Mouse (Mus musculus) hindbrain, postnatal 0 days (tissue): ENCODE results near the gene Shank2. TPM values are rescaled to one million over a fixed set of nuclear protein-coding genes. Genes with fewer than 3 reads are reported as not detected.

ENCODE experiments used
- ATAC-seq: fragments of 200-750 bp; cut with Nextera tagmentation; 2 replicates; pipeline ENCODE4 v1.8.0; 2017; ENCODE audit warnings: mild to moderate bottlenecking, moderate TSS enrichment, moderate library complexity
- DNase-seq: peaks from one replicate; pipeline ENCODE4 v3.0.0-alpha.2; 2015; ENCODE audit warnings: low spot score
- H3K27ac ChIP-seq: fragments of 300-500 bp; sonication (generic); 2 replicates; pipeline ENCODE4 v1.5.1; 2014; ENCODE audit warnings: mild to moderate bottlenecking
- H3K27me3 ChIP-seq: fragments of 300-500 bp; sonication (generic); 2 replicates; pipeline ENCODE4 v1.6.1; 2014; ENCODE audit warnings: low read length, mixed read lengths; ENCODE audit not compliant: insufficient read depth
- H3K36me3 ChIP-seq: fragments of 300-500 bp; sonication (generic); 2 replicates; pipeline ENCODE4 v1.6.1; 2014; ENCODE audit warnings: low read length, mixed read lengths; ENCODE audit not compliant: insufficient read depth
- H3K4me1 ChIP-seq: fragments of 300-500 bp; sonication (generic); 2 replicates; pipeline ENCODE4 v1.6.1; 2014; ENCODE audit warnings: antibody characterized with exemption, low read length, mixed read lengths; ENCODE audit not compliant: insufficient read depth
- H3K4me2 ChIP-seq: fragments of 300-500 bp; sonication (generic); 2 replicates; pipeline ENCODE4 v1.6.1; 2014; ENCODE audit warnings: low read depth, mild to moderate bottlenecking, low read length, moderate library complexity, mixed read lengths
- H3K4me3 ChIP-seq: fragments of 300-500 bp; sonication (generic); 2 replicates; pipeline ENCODE4 v1.5.1; 2014; ENCODE audit warnings: low read length
- H3K9ac ChIP-seq: fragments of 300-500 bp; sonication (generic); replicated peaks from 2 replicates; pipeline ENCODE4 v1.6.1; 2014; ENCODE audit warnings: mild to moderate bottlenecking, low read length, moderate library complexity, mixed read lengths
- H3K9me3 ChIP-seq: fragments of 300-500 bp; sonication (generic); 2 replicates; pipeline ENCODE4 v1.6.1; 2016; ENCODE audit warnings: low read length, mixed read lengths
- CTCF ChIP-seq: IDR thresholded peaks from 2 replicates; pipeline ENCODE4 v1.5.1; 2016; ENCODE audit warnings: antibody characterized with exemption, control low read depth, low read depth
- WGBS: fragments of 180-500 bp; shearing (Covaris S2); extraction: QIAGEN DNeasy Blood & Tissue Kit; methylation state at CpG from one replicate; pipeline ENCODE4 v1.1.7; 2014; 5-methylcytosine and 5-hydroxymethylcytosine counted together
- polyA plus RNA-seq: library from polyadenylated mRNA; unstranded; fragments of >200 nt; fragmentation: Nextera tagmentation; extraction: Ambion mirVana; gene quantifications from 2 replicates; pipeline ENCODE4 v1.2.1, GENCODE M21; 2015
- total RNA-seq: library from RNA; depleted of rRNA; stranded (reverse); fragments of >200 nt; gene quantifications from 2 replicates; pipeline ENCODE4 v1.2.3, GENCODE M21; 2014

Shank2 gene
- total and polyA plus RNA-seq, 2 experiments from 2014 or later, result 8.4 to 28.0 TPM

DNA sequence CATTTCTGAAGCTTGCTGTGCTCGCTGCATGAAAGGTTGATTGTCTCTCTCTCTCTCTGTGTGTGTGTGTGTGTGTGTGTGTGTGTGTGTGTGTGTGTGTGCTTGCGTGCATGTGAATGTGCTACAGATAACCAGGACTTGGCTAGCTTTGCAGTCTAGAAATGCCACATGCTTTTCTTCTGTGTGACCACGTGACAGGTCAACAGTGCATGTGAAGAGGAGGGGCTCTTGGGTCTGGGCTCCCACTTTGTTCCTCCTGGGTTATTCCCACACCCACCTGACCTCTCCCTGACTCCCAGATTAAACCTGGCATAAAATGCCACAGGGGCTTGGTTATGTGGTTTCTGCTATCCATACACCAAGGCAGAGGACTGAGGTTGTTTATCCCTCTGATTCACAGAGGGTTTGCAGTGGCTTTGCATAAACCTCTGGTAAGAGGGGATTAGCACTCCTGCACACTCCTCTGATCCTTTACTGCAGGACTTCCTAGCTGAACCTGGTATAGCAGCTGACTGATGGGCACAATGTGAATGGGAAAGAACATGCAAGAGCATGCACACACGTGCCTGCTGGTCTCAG, 109.4 kb downstream of the Shank2 start:
- WGBS, result 40% methylated on average over 4 of the region's 4 CpGs
- Histone ChIP-seq H3K27me3 (no peaks in the 10 kb centered on the region), H3K4me3 (no peak overlapping the region), H3K9ac (no peak overlapping the region), H3K9me3 (no peaks in the 10 kb centered on the region), H3K36me3 (no peaks in the 10 kb centered on the region), H3K4me1 (no peaks in the 10 kb centered on the region), H3K4me2 (no peak overlapping the region), H3K27ac (peak overlapping the region; percentile 15; the same call in 1 of the 2 replicates)
- TF ChIP-seq CTCF, result no peak
- no peak for ATAC-seq
- DNase-seq, result peak; percentile 24

DNA sequence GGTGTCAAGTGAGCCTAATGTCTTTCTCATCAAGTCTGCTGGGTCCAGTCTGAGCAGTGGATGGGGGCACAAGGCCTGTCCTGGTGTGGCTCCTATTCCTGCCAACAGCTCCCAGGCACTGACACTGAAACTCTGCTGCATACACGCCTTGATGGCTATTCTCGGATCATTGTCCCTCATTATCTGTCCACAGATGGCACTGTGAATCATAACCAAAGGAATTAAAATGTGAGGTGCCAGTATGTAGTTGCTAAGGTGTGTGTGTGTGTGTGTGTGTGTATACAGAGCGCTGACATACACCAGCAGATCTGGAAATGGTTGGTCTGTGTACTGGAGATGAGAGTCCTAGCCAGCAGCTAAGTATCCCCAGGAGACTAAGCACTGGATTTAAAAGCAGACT, 110.3 kb downstream of the Shank2 start:
- Histone ChIP-seq H3K9me3 (no peaks in the 10 kb centered on the region), H3K4me3 (no peak overlapping the region), H3K4me1 (no peaks in the 10 kb centered on the region), H3K9ac (no peak overlapping the region), H3K27me3 (no peaks in the 10 kb centered on the region), H3K27ac (no peak overlapping the region), H3K4me2 (no peak overlapping the region), H3K36me3 (no peaks in the 10 kb centered on the region)
- peak; percentile 4; the same call in 1 of the 2 replicates for TF ChIP-seq CTCF
- DNase-seq (no peak), ATAC-seq (peak; percentile 55; the same call in 1 of the 2 replicates)
- WGBS, result 67% methylated on average over 3 of the region's 3 CpGs

DNA sequence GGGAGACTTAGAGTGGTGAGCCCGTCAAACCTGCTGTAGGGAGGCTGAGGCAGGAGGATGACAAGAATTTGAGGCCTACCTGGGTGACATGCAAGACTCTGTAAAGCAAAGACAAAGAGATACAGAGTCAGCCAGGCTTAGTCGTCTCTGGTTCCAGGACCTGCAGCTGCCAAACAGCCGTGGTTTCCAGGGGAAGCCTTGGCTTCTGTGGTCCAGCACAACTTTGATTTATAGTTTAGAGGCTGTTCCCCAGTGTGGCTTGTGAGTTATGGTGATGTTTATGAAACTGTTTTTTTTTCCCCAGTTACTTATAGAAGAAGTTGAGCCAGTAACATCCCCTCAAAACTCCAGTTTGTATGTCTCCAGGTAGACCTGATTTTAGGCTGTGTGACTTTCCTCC, 112.5 kb downstream of the Shank2 start:
- DNase-seq, result no peak
- Histone ChIP-seq H3K4me2 (no peak overlapping the region), H3K36me3 (no peaks in the 10 kb centered on the region), H3K4me1 (no peaks in the 10 kb centered on the region), H3K9ac (no peak overlapping the region), H3K9me3 (no peaks in the 10 kb centered on the region), H3K4me3 (no peak overlapping the region), H3K27me3 (no peaks in the 10 kb centered on the region), H3K27ac (no peak overlapping the region)
- no peak for ATAC-seq
- 65% methylated on average over 3 of the region's 3 CpGs for WGBS
- no peak for TF ChIP-seq CTCF

DNA sequence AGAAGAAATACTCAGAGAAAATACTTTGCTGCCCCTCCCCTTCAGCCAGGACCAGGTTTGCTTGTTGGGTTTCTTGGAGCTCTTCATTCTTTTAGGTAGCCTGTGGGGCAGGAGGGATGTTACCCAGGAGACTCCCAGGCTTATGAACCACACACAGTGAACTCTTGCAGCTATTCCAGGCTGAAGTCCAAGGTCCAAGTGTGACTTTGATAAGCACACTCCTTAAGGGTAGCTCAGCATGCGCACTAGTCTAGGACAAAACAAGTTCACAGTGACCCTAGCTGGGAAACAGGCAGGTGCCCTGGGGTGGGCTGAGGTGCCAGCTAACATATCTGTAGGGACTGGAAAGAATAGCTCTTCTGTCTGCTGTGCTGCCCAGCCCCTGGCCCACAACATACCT, 117.8 kb downstream of the Shank2 start:
- no peaks in the 10 kb centered on the region for H3K9me3 ChIP-seq

DNA sequence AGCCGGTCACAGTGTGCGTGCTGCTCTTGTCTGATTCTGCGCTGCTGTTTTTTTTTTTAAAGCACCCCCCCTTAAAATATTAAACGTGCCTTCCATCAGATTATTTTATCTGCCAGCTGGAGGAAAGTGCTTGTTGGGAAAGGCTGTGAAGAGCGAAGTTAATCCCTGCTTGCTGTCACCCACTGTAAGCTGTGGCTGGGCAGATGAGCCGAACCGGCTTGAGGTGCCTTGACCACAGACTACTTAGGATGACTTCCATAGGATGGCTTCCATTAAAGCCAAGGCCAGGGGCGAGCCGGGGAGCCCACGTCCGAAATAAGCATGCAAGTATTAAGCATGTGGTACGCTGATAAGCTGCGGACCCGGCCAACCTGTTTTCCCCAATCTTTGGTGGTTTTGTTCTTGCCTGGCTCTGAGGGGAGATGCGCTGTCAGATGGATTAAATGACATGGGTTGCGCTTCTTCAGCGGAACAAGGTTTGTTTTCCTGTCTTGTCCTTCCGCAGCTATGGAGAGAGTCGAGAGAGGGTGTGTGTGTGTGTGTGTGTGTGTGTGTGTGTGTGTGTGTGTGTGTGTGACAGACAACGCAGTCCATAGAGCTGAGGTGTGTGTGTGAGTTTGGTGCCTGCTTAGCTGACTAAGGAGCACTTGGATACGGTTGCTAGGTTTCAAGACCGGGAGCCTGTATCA, 131.1 kb downstream of the Shank2 start:
- TF ChIP-seq CTCF, result no peak
- H3K9ac ChIP-seq, result peak overlapping the region; percentile 41; the same call in 1 of the 2 replicates
- DNase-seq, result peak; percentile 67
- no peaks in the 10 kb centered on the region for H3K27me3 ChIP-seq
- H3K27ac ChIP-seq, result peak overlapping the region; percentile 83
- no peaks in the 10 kb centered on the region for H3K36me3 ChIP-seq
- peak overlapping the region; percentile 45 for H3K4me2 ChIP-seq
- peak overlapping the region; percentile 29 for H3K4me3 ChIP-seq
- H3K9me3 ChIP-seq, result no peaks in the 10 kb centered on the region
- peak; percentile 86 for ATAC-seq
- WGBS, result 50% methylated on average over 22 of the region's 22 CpGs
- peaks cover 6% of the 10 kb centered on the region for H3K4me1 ChIP-seq

More for the DNA sequence above, 117.8 kb downstream of the Shank2 start:
- Histone ChIP-seq H3K4me2 (no peak overlapping the region), H3K4me1 (no peaks in the 10 kb centered on the region), H3K27me3 (no peaks in the 10 kb centered on the region), H3K27ac (no peak overlapping the region), H3K9ac (no peak overlapping the region), H3K4me3 (no peak overlapping the region), H3K36me3 (no peaks in the 10 kb centered on the region)
- TF ChIP-seq CTCF, result no peak
- ATAC-seq (no peak), DNase-seq (no peak)
- 77% methylated on average over 1 of the region's 1 CpGs for WGBS

DNA sequence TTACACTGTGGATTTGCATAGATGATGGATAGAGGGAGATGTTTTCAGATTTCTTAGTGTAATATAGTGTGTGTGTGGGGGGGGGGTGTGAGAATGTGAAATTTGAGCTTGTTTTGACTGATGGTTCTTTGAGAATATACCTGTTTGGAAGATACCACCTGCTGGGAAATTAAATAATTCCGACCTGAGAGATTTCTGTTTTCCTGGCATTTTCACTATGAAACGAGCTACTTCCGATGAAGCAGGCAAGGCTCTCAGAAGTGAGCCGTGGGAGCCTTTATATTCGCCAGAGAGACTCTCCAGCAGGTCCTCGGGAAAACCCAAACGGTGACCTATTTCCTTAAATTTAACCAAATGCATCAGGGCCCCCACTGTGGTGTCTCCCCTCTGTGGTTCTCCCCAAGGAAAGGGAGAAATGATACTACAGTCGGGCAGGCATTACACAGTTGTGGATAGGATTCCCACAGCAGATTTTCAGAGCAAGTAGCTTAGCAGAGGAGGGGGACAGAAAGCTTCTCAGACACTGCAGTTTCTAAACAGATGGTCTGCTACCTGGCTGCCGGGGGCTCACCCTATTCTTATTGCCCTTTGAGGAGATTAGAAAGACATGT, 131.8 kb downstream of the Shank2 start:
- Histone ChIP-seq H3K4me1 (peaks cover 6% of the 10 kb centered on the region), H3K4me2 (peak overlapping the region; percentile 45), H3K27ac (peak overlapping the region; percentile 83), H3K4me3 (peak overlapping the region; percentile 29), H3K36me3 (no peaks in the 10 kb centered on the region), H3K9me3 (no peaks in the 10 kb centered on the region), H3K9ac (peak overlapping the region; percentile 33; the same call in 1 of the 2 replicates), H3K27me3 (no peaks in the 10 kb centered on the region)
- peak; percentile 60 for DNase-seq
- ATAC-seq, result peak; percentile 33; the same call in 1 of the 2 replicates
- WGBS, result 22% methylated on average over 9 of the region's 9 CpGs
- TF ChIP-seq CTCF, result no peak
